Mouse (Mus musculus) heart, postnatal 0 days (tissue): Measurements from ENCODE around the gene Clasrp. TPM values are rescaled to one million over a fixed set of nuclear protein-coding genes. Genes with fewer than 3 reads are reported as not detected.

ENCODE experiments used
- ATAC-seq: fragments of 200-750 bp; cut with Nextera tagmentation; 2 replicates; pipeline ENCODE4 v1.8.0; 2017; ENCODE audit warnings: low read depth, moderate number of reproducible peaks, moderate library complexity; ENCODE audit not compliant: insufficient read depth
- DNase-seq: peaks from one replicate; pipeline ENCODE4 v3.0.0-alpha.2; 2016; ENCODE audit warnings: low spot score
- H3K27ac ChIP-seq: fragments of 300-500 bp; sonication (generic); 2 replicates; pipeline ENCODE4 v1.5.1; 2014; ENCODE audit warnings: low read depth, mild to moderate bottlenecking
- H3K27me3 ChIP-seq: fragments of 300-500 bp; sonication (generic); 2 replicates; pipeline ENCODE4 v1.6.1; 2014; ENCODE audit warnings: low read length, mixed read lengths; ENCODE audit not compliant: control insufficient read depth, insufficient read depth
- H3K36me3 ChIP-seq: fragments of 300-500 bp; sonication (generic); replicated peaks from 2 replicates; pipeline ENCODE4 v1.6.1; 2014; ENCODE audit warnings: low read length, mixed read lengths; ENCODE audit not compliant: control insufficient read depth, insufficient read depth
- H3K4me1 ChIP-seq: fragments of 300-500 bp; sonication (generic); 2 replicates; pipeline ENCODE4 v1.6.1; 2014; ENCODE audit warnings: antibody characterized with exemption; ENCODE audit not compliant: control insufficient read depth, insufficient read depth
- H3K4me2 ChIP-seq: fragments of 300-500 bp; sonication (generic); 2 replicates; pipeline ENCODE4 v1.6.1; 2014; ENCODE audit warnings: low read depth, mild to moderate bottlenecking, low read length, moderate library complexity
- H3K4me3 ChIP-seq: fragments of 300-500 bp; sonication (generic); 2 replicates; pipeline ENCODE4 v1.5.1; 2014; ENCODE audit warnings: low read depth, low read length
- H3K9ac ChIP-seq: fragments of 300-500 bp; sonication (generic); replicated peaks from 2 replicates; pipeline ENCODE4 v1.6.1; 2014; ENCODE audit warnings: low read depth, low read length, mixed read lengths
- H3K9me3 ChIP-seq: fragments of 300-500 bp; sonication (generic); replicated peaks from 2 replicates; pipeline ENCODE4 v1.6.1; 2016; ENCODE audit warnings: low read length; ENCODE audit not compliant: control insufficient read depth
- CTCF ChIP-seq: IDR thresholded peaks from 2 replicates; pipeline ENCODE4 v1.5.1; 2016; ENCODE audit warnings: antibody characterized with exemption, control low read depth, low read depth
- EP300 ChIP-seq: IDR thresholded peaks from 2 replicates; pipeline ENCODE4 v1.6.1; 2016; ENCODE audit warnings: antibody characterized with exemption, low read depth
- WGBS: fragments of 180-500 bp; shearing (Covaris S2); extraction: QIAGEN DNeasy Blood & Tissue Kit; methylation state at CpG from one replicate; pipeline ENCODE4 v1.1.7; 2014; 5-methylcytosine and 5-hydroxymethylcytosine counted together
- polyA plus RNA-seq: library from polyadenylated mRNA; unstranded; fragments of >200 nt; fragmentation: Nextera tagmentation; extraction: Ambion mirVana; gene quantifications from 2 replicates; pipeline ENCODE4 v1.2.1, GENCODE M21; 2015
- total RNA-seq: library from RNA; depleted of rRNA; stranded (reverse); fragments of >200 nt; gene quantifications from 2 replicates; pipeline ENCODE4 v1.2.3, GENCODE M21; 2014; ENCODE audit warnings: low replicate concordance

Clasrp gene
- total and polyA plus RNA-seq, 2 experiments from 2014 or later = 17.5 to 75.2 TPM

DNA sequence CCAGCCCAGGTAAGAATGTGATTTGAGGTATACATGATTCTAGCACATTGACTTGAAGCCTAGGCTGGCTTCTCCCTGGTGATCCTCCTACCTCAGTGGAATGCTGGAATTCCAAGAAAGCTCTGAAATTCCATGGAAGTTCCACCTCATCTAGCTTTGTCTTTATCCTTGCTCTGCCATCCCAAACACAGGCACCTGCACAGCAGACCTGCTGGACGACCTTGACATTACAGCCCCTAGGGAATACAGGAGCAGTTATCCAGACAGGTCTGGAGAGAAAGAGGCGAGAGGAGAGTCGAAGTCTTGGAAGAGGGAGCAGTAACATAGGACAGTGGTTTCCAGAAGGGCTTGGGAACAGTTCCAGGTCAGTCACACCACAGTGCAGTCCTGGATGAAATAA lies 34.6 kb downstream of the Clasrp start:
- Histone ChIP-seq H3K27me3 (no peaks in the 10 kb centered on the region), H3K4me1 (peaks cover 7% of the 10 kb centered on the region; the same call in 1 of the 2 replicates), H3K27ac (no peak overlapping the region), H3K4me2 (no peak overlapping the region), H3K9me3 (no peaks in the 10 kb centered on the region), H3K4me3 (no peak overlapping the region), H3K36me3 (peaks cover 24% of the 10 kb centered on the region), H3K9ac (no peak overlapping the region)
- WGBS = 91% methylated on average over 3 of the region's 3 CpGs
- TF ChIP-seq CTCF (no peak), EP300 (no peak)
- DNase-seq (no peak), ATAC-seq (no peak)

DNA sequence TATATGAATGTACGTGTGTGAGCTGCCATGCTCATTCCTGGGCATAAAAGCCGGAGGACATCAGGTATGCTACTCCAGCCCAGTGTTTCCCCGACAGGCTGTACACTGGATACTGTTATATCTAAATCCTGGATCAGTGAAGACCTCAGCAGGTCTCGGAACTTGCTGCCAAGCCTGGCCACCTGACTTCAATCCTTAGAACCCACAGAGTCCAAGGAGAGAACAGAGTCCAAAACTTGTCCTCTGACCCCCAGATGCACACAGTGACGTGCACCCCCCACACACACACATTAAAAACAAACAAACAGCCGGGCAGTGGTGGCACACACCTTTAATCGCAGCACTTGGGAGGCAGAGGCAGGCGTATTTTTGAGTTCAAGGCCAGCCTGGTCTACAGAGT lies 36.9 kb downstream of the Clasrp start:
- H3K4me2 ChIP-seq = no peak overlapping the region
- H3K27ac ChIP-seq = no peak overlapping the region
- ATAC-seq = no peak
- H3K36me3 ChIP-seq = peaks cover 29% of the 10 kb centered on the region
- H3K9me3 ChIP-seq = no peaks in the 10 kb centered on the region
- no peak overlapping the region for H3K4me3 ChIP-seq
- no peak for DNase-seq
- no peaks in the 10 kb centered on the region for H3K27me3 ChIP-seq
- H3K4me1 ChIP-seq = peaks cover 6% of the 10 kb centered on the region; the same call in 1 of the 2 replicates
- no peak for TF ChIP-seq CTCF
- TF ChIP-seq EP300 = no peak
- 89% methylated on average over 8 of the region's 8 CpGs for WGBS
- no peak overlapping the region for H3K9ac ChIP-seq

DNA sequence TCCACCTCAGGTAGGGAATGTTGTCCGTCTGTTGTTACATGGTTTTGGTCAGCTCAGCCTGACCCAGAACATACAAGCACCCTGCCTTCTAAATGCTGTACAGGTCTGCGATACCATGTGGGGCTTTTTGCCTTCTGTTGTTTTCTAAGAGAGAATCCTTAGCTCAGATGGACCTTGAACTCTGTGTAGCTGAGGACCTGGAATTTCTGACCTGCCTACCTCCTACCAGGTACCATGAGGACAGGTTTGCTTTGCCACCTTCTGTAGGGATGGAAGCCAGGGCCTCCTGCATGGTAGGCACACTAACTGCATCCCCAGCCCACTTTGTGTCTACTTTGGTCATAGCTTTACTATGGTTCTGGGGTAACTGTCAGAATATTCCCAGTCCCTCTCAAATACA lies 38.5 kb downstream of the Clasrp start:
- no peak overlapping the region for H3K9ac ChIP-seq
- TF ChIP-seq CTCF (no peak), EP300 (no peak)

DNA sequence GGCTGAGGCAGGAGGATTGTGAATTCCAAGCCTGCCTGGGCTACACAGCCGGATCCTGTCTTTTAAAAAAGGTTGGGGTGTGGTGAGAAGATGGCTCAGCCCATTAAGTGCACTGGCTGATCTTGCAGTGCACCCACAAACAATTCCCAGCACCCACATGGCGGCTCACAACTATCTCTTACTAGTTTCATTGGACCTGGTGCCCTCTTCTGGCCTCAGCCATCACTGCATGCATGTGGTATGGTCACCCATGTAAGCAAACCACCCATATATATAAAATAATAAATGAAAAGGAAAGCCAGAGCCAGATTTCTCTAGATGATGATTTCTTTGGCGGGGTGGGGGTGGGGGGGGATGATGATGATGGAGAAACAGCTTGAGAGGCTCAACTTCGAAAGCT lies 39.8 kb downstream of the Clasrp start:
- H3K4me1 ChIP-seq = peaks cover 15% of the 10 kb centered on the region; the same call in 1 of the 2 replicates
- H3K4me2 ChIP-seq = no peak overlapping the region
- WGBS = 89% methylated on average over 4 of the region's 4 CpGs
- peaks cover 28% of the 10 kb centered on the region for H3K36me3 ChIP-seq
- H3K27ac ChIP-seq = no peak overlapping the region
- no peak overlapping the region for H3K9ac ChIP-seq
- no peaks in the 10 kb centered on the region for H3K27me3 ChIP-seq
- DNase-seq (no peak), ATAC-seq (no peak)
- 0 out of 2 replicates have a peak, but pooled peaks have one; percentile 11 for TF ChIP-seq CTCF
- no peak for TF ChIP-seq EP300
- H3K4me3 ChIP-seq = no peak overlapping the region
- H3K9me3 ChIP-seq = no peaks in the 10 kb centered on the region

More for the DNA sequence above, 38.5 kb downstream of the Clasrp start:
- Histone ChIP-seq H3K36me3 (peaks cover 29% of the 10 kb centered on the region), H3K4me1 (peaks cover 3% of the 10 kb centered on the region; the same call in 1 of the 2 replicates), H3K4me2 (no peak overlapping the region), H3K27me3 (no peaks in the 10 kb centered on the region), H3K4me3 (no peak overlapping the region), H3K27ac (no peak overlapping the region), H3K9me3 (no peaks in the 10 kb centered on the region)
- 88% methylated on average over 2 of the region's 2 CpGs for WGBS
- DNase-seq (no peak), ATAC-seq (no peak)

DNA sequence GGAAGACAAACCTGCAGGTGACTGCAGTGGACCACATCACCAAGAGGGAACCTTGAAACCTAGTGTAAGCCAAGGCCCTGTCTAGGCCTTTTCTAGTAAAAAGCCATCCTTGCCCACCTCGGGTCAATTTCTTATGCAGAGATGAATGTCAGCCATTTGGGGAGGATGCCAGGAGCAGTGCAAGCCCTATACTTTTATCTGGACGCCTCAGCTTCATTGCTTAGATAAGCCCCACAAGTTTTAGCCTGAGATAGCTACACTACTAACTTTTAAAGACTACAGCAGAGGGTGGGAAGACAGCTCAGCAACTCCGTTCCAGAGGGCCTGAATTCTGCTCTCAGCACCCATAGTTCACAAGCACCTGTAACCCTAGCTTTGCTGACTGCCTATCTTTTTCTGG lies 40.4 kb downstream of the Clasrp start:
- WGBS = 75% methylated on average over 3 of the region's 3 CpGs
- no peaks in the 10 kb centered on the region for H3K9me3 ChIP-seq
- H3K4me3 ChIP-seq = no peak overlapping the region
- ATAC-seq (no peak), DNase-seq (no peak)
- peaks cover 24% of the 10 kb centered on the region for H3K36me3 ChIP-seq
- no peak overlapping the region for H3K4me2 ChIP-seq
- no peaks in the 10 kb centered on the region for H3K27me3 ChIP-seq
- peaks cover 21% of the 10 kb centered on the region; the same call in 1 of the 2 replicates for H3K4me1 ChIP-seq
- no peak overlapping the region for H3K27ac ChIP-seq
- TF ChIP-seq CTCF = no peak
- H3K9ac ChIP-seq = no peak overlapping the region
